9 mouse cellular contexts compared by ENCODE assay signal in genomic region chr17:54662558-54663245, GRCm38 (mm10).
A peak's percentile ranks its signal among the peaks of the same experiment; 100 is the strongest.
DNase-seq lines count a peak whose midpoint lies in the region; ATAC-seq and TF ChIP-seq lines count a peak whose summit lies in the region.
"Had no signal": no experiment of that assay in that cellular context is flagged by ENCODE, and none has a peak within 500 bp of the region (broad histone marks: within the 10 kb centered on the region; RNA-seq: fewer than 3 reads in every experiment).

No protein-coding gene starts in this region.

- H3K4me1 ChIP-seq in heart, postnatal 0 days (ENCODE audit: control insufficient read depth, insufficient read depth) = no peaks in the 10 kb centered on the region
- no peaks in the 10 kb centered on the region for H3K4me1 ChIP-seq in heart, embryonic 10.5 days
- no peaks in the 10 kb centered on the region for H3K4me1 ChIP-seq in lung, postnatal 0 days (ENCODE audit: insufficient read depth, low read depth, low read length)
- H3K4me1 ChIP-seq in stomach, embryonic 15.5 days = no peaks in the 10 kb centered on the region

- H3K27ac ChIP-seq in heart, postnatal 0 days (ENCODE audit: low read depth) = no peak overlapping the region
- no peak overlapping the region for H3K27ac ChIP-seq in heart, embryonic 10.5 days
- H3K27ac ChIP-seq in lung, postnatal 0 days (ENCODE audit: low read length) = no peak overlapping the region
- no peak overlapping the region for H3K27ac ChIP-seq in stomach, embryonic 15.5 days

- no peaks in the 10 kb centered on the region for H3K9me3 ChIP-seq in heart, postnatal 0 days (replicated peaks; ENCODE audit: control insufficient read depth, low read length)
- H3K9me3 ChIP-seq in heart, embryonic 10.5 days = no peaks in the 10 kb centered on the region
- H3K9me3 ChIP-seq in lung, postnatal 0 days (ENCODE audit: low read length) = no peaks in the 10 kb centered on the region
- H3K9me3 ChIP-seq in stomach, embryonic 15.5 days = no peaks in the 10 kb centered on the region

- no peak overlapping the region for H3K4me2 ChIP-seq in heart, postnatal 0 days (ENCODE audit: low read depth, low read length)
- H3K4me2 ChIP-seq in lung, postnatal 0 days (replicated peaks; ENCODE audit: low read depth, low read length) = no peak overlapping the region
- H3K4me2 ChIP-seq in stomach, embryonic 15.5 days = no peak overlapping the region

- 50% methylated on average over 2 of the region's 2 CpGs for WGBS in heart, postnatal 0 days
- WGBS in heart, embryonic 10.5 days = 50% methylated on average over 2 of the region's 2 CpGs
- 57% methylated on average over 2 of the region's 2 CpGs for WGBS in lung, postnatal 0 days
- WGBS in stomach, embryonic 15.5 days = 51% methylated on average over 2 of the region's 2 CpGs

- H3K4me3 ChIP-seq in heart, postnatal 0 days (ENCODE audit: low read depth, low read length) = no peak overlapping the region
- no peak overlapping the region for H3K4me3 ChIP-seq in heart, embryonic 10.5 days
- H3K4me3 ChIP-seq in lung, postnatal 0 days (ENCODE audit: low read depth, low read length) = no peak overlapping the region
- H3K4me3 ChIP-seq in stomach, embryonic 15.5 days (replicated peaks) = no peak overlapping the region
- H3K4me3 ChIP-seq: myocyte had no signal

- no peak for DNase-seq in heart, postnatal 0 days (ENCODE audit: low spot score)
- DNase-seq in heart, embryonic 10.5 days (ENCODE audit: low spot score) = no peak
- no peak for DNase-seq in lung, postnatal 0 days (ENCODE audit: low spot score)
- DNase-seq in lung, postnatal 25 days (ENCODE audit: low spot score) = no peak
- DNase-seq in embryo, embryonic 10.5 days (ENCODE audit: low spot score) = peak; percentile 60
- no peak for DNase-seq in urinary bladder, adult 2 months (ENCODE audit: low spot score)

- peak; percentile 38 for TF ChIP-seq CTCF in heart, postnatal 0 days (IDR thresholded peaks at IDR 0.05; ENCODE audit: low read depth)
- peak; percentile 36 for TF ChIP-seq CTCF in lung, postnatal 0 days (IDR thresholded peaks at IDR 0.05)

- no peak overlapping the region for H3K9ac ChIP-seq in heart, postnatal 0 days (replicated peaks; ENCODE audit: low read depth, low read length)
- H3K9ac ChIP-seq in lung, postnatal 0 days (replicated peaks; ENCODE audit: low read depth) = no peak overlapping the region
- H3K9ac ChIP-seq in stomach, embryonic 15.5 days = no peak overlapping the region

- no peak for ATAC-seq in heart, postnatal 0 days (ENCODE audit: insufficient read depth, low read depth)
- ATAC-seq in lung, postnatal 0 days = no peak
- ATAC-seq in stomach, embryonic 15.5 days (ENCODE audit: insufficient read depth, low FRiP score, low read depth) = peak; percentile 7; the same call in 1 of the 2 replicates
- no peak for ATAC-seq in inflammation-experienced regulatory T-cells, adult 6 months

- no peaks in the 10 kb centered on the region for H3K36me3 ChIP-seq in heart, postnatal 0 days (replicated peaks; ENCODE audit: control insufficient read depth, insufficient read depth, low read length)
- no peaks in the 10 kb centered on the region for H3K36me3 ChIP-seq in heart, embryonic 10.5 days
- no peaks in the 10 kb centered on the region for H3K36me3 ChIP-seq in lung, postnatal 0 days (ENCODE audit: insufficient read depth, low read length)
- H3K36me3 ChIP-seq in stomach, embryonic 15.5 days = no peaks in the 10 kb centered on the region

- TF ChIP-seq EP300 in heart, postnatal 0 days (IDR thresholded peaks at IDR 0.05; ENCODE audit: low read depth) = no peak
- TF ChIP-seq EP300 in lung, postnatal 0 days (IDR thresholded peaks at IDR 0.05) = no peak

- H3K27me3 ChIP-seq in heart, postnatal 0 days (ENCODE audit: control insufficient read depth, insufficient read depth, low read length) = no peaks in the 10 kb centered on the region
- H3K27me3 ChIP-seq in heart, embryonic 10.5 days (ENCODE audit: insufficient read depth, poor library complexity, severe bottlenecking) = no peaks in the 10 kb centered on the region
- H3K27me3 ChIP-seq in lung, postnatal 0 days (replicated peaks; ENCODE audit: insufficient read depth, low read length) = no peaks in the 10 kb centered on the region
- H3K27me3 ChIP-seq in stomach, embryonic 15.5 days (replicated peaks) = no peaks in the 10 kb centered on the region
